In the genomic region with DNA sequence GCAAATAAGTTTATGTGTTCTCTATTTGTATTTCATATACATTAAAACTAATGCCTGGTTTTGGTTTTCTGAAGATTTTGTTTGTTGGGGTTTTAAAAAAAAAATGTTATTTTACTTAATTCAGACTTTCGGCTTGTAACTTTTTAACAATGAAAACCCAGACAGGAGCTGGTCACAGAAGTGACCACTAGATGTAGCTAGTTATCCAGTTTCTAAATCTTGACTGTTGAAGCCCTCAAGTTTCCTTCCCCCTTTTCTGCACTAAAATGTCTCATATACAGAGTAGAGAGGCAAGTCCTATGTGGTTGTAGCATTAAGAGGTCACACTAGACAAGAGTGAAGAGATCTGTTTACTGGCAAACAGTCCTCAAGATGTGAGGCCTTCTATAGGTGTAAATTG, we compare ENCODE assay signal across 15 mouse cellular contexts.
DNase-seq lines count a peak whose midpoint lies in the region; ATAC-seq and TF ChIP-seq lines count a peak whose summit lies in the region.
"Had no signal": no experiment of that assay in that cellular context is flagged by ENCODE, and none has a peak within 500 bp of the region (broad histone marks: within the 10 kb centered on the region; RNA-seq: fewer than 3 reads in every experiment).

No protein-coding gene starts in this region.

- H3K9ac ChIP-seq in intestine, postnatal 0 days (ENCODE audit: low read depth, low read length): no peak overlapping the region
- no peak overlapping the region for H3K9ac ChIP-seq in intestine, embryonic 15.5 days
- H3K9ac ChIP-seq in CH12.LX (ENCODE audit: insufficient read depth, low read depth): no peak overlapping the region
- H3K9ac ChIP-seq in embryonic facial prominence, embryonic 14.5 days (ENCODE audit: low read depth, low read length): no peak overlapping the region
- H3K9ac ChIP-seq: midbrain, embryonic 13.5 days; neural tube, embryonic 13.5 days had no signal

- no peaks in the 10 kb centered on the region for H3K27me3 ChIP-seq in intestine, postnatal 0 days (replicated peaks; ENCODE audit: control insufficient read depth, insufficient read depth, low read length)
- no peaks in the 10 kb centered on the region for H3K27me3 ChIP-seq in intestine, embryonic 15.5 days (replicated peaks)
- no peaks in the 10 kb centered on the region for H3K27me3 ChIP-seq in CH12.LX (replicated peaks)
- H3K27me3 ChIP-seq in embryonic facial prominence, embryonic 14.5 days (replicated peaks; ENCODE audit: control insufficient read depth, insufficient read depth, low read length): no peaks in the 10 kb centered on the region
- H3K27me3 ChIP-seq: midbrain, embryonic 13.5 days; neural tube, embryonic 13.5 days had no signal

- H3K79me2 ChIP-seq in CH12.LX (replicated peaks; ENCODE audit: control insufficient read depth, extremely low read depth, insufficient read depth, poor library complexity, severe bottlenecking): no peaks in the 10 kb centered on the region

- in situ Hi-C loops in CH12.LX (cut with MboI; ENCODE audit: low pct_ligation_motif_present, low pct_unique_long_range_greater_than_20kb, low sequenced_read_pairs): no loop called here

- peak; percentile 40 for DNase-seq in embryo, embryonic 10.5 days (ENCODE audit: low spot score)
- no peak for DNase-seq in embryo, embryonic 9.5 days (ENCODE audit: extremely low spot score)
- DNase-seq in CH12.LX (ENCODE audit: extremely low read depth): peak; percentile 25
- DNase-seq in embryonic facial prominence, embryonic 14.5 days (ENCODE audit: low spot score): peak; percentile 4
- DNase-seq in adrenal gland, adult 2 months: no peak
- no peak for DNase-seq in heart, adult 9 months (ENCODE audit: low spot score in 2 of 2)
- DNase-seq: gastrocnemius, postnatal 10 days; liver; lung, postnatal 10 days; right cerebral cortex, adult 18-20 months had no signal

- no peaks in the 10 kb centered on the region for H3K9me3 ChIP-seq in intestine, postnatal 0 days (ENCODE audit: control insufficient read depth)
- no peaks in the 10 kb centered on the region for H3K9me3 ChIP-seq in intestine, embryonic 15.5 days
- no peaks in the 10 kb centered on the region for H3K9me3 ChIP-seq in CH12.LX (replicated peaks; ENCODE audit: low read length)
- no peaks in the 10 kb centered on the region for H3K9me3 ChIP-seq in embryonic facial prominence, embryonic 14.5 days (ENCODE audit: control insufficient read depth, low read length)
- H3K9me3 ChIP-seq: G1E; midbrain, embryonic 13.5 days; neural tube, embryonic 13.5 days had no signal

- H3K27ac ChIP-seq in intestine, postnatal 0 days (ENCODE audit: low read depth, low read length): no peak overlapping the region
- no peak overlapping the region for H3K27ac ChIP-seq in intestine, embryonic 15.5 days
- H3K27ac ChIP-seq in CH12.LX (ENCODE audit: insufficient read depth, low read depth): no peak overlapping the region
- no peak overlapping the region for H3K27ac ChIP-seq in embryonic facial prominence, embryonic 14.5 days (replicated peaks; ENCODE audit: low read depth, low read length)
- H3K27ac ChIP-seq: midbrain, embryonic 13.5 days; neural tube, embryonic 13.5 days had no signal

- dilution Hi-C loops in CH12.LX (cut with MboI; ENCODE audit: extremely low pct_ligation_motif_present, extremely low pct_unique_long_range_greater_than_20kb, low sequenced_read_pairs): no loop called here

- no peak for TF ChIP-seq EP300 in CH12.LX (IDR thresholded peaks at IDR 0.05; ENCODE audit: low read length)

- H3K4me2 ChIP-seq in intestine, postnatal 0 days (replicated peaks; ENCODE audit: low read depth): no peak overlapping the region
- H3K4me2 ChIP-seq in intestine, embryonic 15.5 days (replicated peaks): no peak overlapping the region
- H3K4me2 ChIP-seq in CH12.LX (ENCODE audit: insufficient read depth, low read depth, poor library complexity, severe bottlenecking): no peak overlapping the region
- H3K4me2 ChIP-seq in embryonic facial prominence, embryonic 14.5 days (ENCODE audit: low read depth, low read length): no peak overlapping the region
- H3K4me2 ChIP-seq: midbrain, embryonic 13.5 days; neural tube, embryonic 13.5 days had no signal

- no peaks in the 10 kb centered on the region for H3K4me1 ChIP-seq in intestine, postnatal 0 days (replicated peaks; ENCODE audit: control insufficient read depth, insufficient read depth, low read length)
- no peaks in the 10 kb centered on the region for H3K4me1 ChIP-seq in intestine, embryonic 15.5 days (replicated peaks)
- H3K4me1 ChIP-seq in CH12.LX (ENCODE audit: control insufficient read depth in 1 of 2, insufficient read depth in 2 of 2): no peaks in the 10 kb centered on the region
- H3K4me1 ChIP-seq in embryonic facial prominence, embryonic 14.5 days (ENCODE audit: control insufficient read depth, insufficient read depth, low read length): no peaks in the 10 kb centered on the region
- H3K4me1 ChIP-seq: midbrain, embryonic 13.5 days; neural tube, embryonic 13.5 days had no signal

- no peak for ATAC-seq in intestine, postnatal 0 days
- ATAC-seq in intestine, embryonic 15.5 days: no peak
- no peak for ATAC-seq in embryonic facial prominence, embryonic 14.5 days (ENCODE audit: low read depth)
- ATAC-seq: midbrain, embryonic 13.5 days had no signal

- WGBS in intestine, postnatal 0 days: 66% methylated on average over 1 of the region's 1 CpGs
- WGBS in intestine, embryonic 15.5 days: 57% methylated on average over 1 of the region's 1 CpGs
- 55% methylated on average over 1 of the region's 1 CpGs for WGBS in embryonic facial prominence, embryonic 14.5 days

- TF ChIP-seq POLR2A in CH12.LX (IDR thresholded peaks at IDR 0.05; ENCODE audit: low read depth, low read length): no peak

- TF ChIP-seq RAD21 in CH12.LX (IDR thresholded peaks at IDR 0.05; ENCODE audit: low read depth, low read length): peak; percentile 57

- no peak overlapping the region for H3K4me3 ChIP-seq in intestine, postnatal 0 days (ENCODE audit: low read depth, low read length)
- H3K4me3 ChIP-seq in intestine, embryonic 15.5 days (replicated peaks): no peak overlapping the region
- H3K4me3 ChIP-seq in CH12.LX (replicated peaks in 1 of 3; ENCODE audit: low read depth in 2 of 3, low read length in 2 of 3, poor library complexity in 1 of 3): no peak overlapping the region
- no peak overlapping the region for H3K4me3 ChIP-seq in embryonic facial prominence, embryonic 14.5 days (ENCODE audit: low read depth, low read length)
- H3K4me3 ChIP-seq: midbrain, embryonic 13.5 days; neural tube, embryonic 13.5 days had no signal

- peak; percentile 47 for TF ChIP-seq CTCF in intestine, postnatal 0 days (IDR thresholded peaks at IDR 0.05; ENCODE audit: low read depth)
- peak in 1 of 2 experiments; percentile 54; a peak in 2 of 4 replicates for TF ChIP-seq CTCF in CH12.LX (conservative IDR thresholded peaks at IDR 0.05 in 1 of 2, IDR thresholded peaks at IDR 0.05 in 1 of 2; ENCODE audit: low read depth in 2 of 2, low read length in 2 of 2)

- no peaks in the 10 kb centered on the region for H3K36me3 ChIP-seq in intestine, postnatal 0 days (ENCODE audit: control insufficient read depth, insufficient read depth)
- H3K36me3 ChIP-seq in intestine, embryonic 15.5 days: no peaks in the 10 kb centered on the region
- H3K36me3 ChIP-seq in CH12.LX (replicated peaks in 1 of 2; ENCODE audit: control insufficient read depth in 1 of 2, insufficient read depth in 1 of 2, low read length in 1 of 2): no peaks in the 10 kb centered on the region
- no peaks in the 10 kb centered on the region for H3K36me3 ChIP-seq in embryonic facial prominence, embryonic 14.5 days (ENCODE audit: control insufficient read depth, insufficient read depth, low read length)
- H3K36me3 ChIP-seq: G1E; midbrain, embryonic 13.5 days; neural tube, embryonic 13.5 days had no signal

TF ChIP-seq in CH12.LX, 34 proteins besides CTCF, POLR2A, EP300 and RAD21:
- TF ChIP-seq SMC3 (IDR thresholded peaks at IDR 0.05; ENCODE audit: low read depth, low read length): peak; percentile 5; the same call in 1 of the 2 replicates
- TF ChIP-seq UBTF (IDR thresholded peaks at IDR 0.05; ENCODE audit: low read depth, low read length): no peak

Comparison
In these comparisons a context has a peak if more than half of its experiments do, and no peak if none do; other contexts are left out.
1. DNase-seq: peak in embryo, embryonic 10.5 days (single experiment), CH12.LX (single experiment) and embryonic facial prominence, embryonic 14.5 days (single experiment); none in embryo, embryonic 9.5 days (single experiment), adrenal gland, adult 2 months (single experiment) and heart, adult 9 months (0 of 2).